Mouse (Mus musculus): Measurements from ENCODE around the gene Rcor2. TPM values are rescaled to one million over a fixed set of nuclear protein-coding genes. Genes with fewer than 3 reads are reported as not detected.

The Rcor2 gene
- total RNA-seq, 2 experiments from 2014 or later = 12.9 to 26.0 TPM

DNA sequence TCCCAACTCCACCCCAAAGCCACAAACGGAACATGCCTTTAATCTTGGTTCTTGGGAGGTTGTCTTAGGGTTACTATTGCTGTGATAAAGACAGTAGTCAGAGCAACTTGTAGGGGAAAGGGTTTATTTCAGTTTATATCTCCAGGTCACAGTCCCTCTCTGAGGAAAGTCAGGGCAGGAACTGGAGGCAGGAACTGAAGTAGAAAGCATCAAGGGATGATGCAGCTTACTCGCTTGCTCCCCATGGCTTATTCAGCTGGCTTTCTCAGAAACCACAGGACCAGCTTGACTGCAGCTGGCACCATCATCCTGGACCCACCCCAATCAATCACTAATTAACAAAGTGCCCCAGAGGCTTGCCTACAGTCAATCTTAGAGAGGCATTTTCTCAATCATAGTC lies 46.5 kb downstream of the Rcor2 start:
- intact Hi-C loops (cut with DNase I) = no loop called here
- DNase-seq = no peak

DNA sequence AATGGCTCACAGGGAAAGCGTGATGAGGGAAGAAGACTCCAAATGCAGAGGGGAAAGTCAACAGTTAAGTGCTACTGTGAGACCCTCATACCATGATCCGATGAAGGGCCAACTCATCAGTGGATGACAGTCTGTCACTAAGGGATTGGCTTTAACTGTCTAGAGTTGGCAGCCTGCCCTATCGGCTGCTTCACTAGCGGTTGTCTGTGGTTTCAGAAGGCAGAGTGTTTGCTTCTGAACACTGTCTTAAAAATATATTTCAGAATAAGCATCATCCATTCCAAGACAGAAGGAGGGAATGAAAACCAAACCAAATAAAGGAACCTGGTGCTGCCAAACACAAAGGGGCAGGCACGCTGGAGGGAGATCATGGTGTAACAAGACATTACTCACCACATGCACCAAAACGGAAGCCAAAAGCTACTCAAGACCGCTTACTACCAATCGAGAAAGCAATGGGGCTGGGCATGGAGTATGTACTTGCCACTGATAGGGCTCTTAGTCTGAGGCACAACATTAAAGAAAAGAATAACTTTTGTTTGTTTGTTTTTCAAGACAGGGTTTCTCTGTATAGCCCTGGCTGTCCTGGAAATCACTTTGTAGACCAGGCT lies 48.0 kb downstream of the Rcor2 start:
- intact Hi-C loops (cut with DNase I) = no loop called here
- DNase-seq = no peak

- intact Hi-C loops (cut with DNase I) = no loop called here
- DNase-seq = no peak
These were observed 48.5 kb downstream of the Rcor2 start for GRCm38 (mm10) chr19:7315587-7315984.

- DNase-seq = no peak
- intact Hi-C loops (cut with DNase I) = no loop called here
These were observed 49.7 kb downstream of the Rcor2 start for GRCm38 (mm10) chr19:7316822-7317221.

- intact Hi-C loops (cut with DNase I) = no loop called here
- no peak for DNase-seq
These were observed 50.6 kb downstream of the Rcor2 start for GRCm38 (mm10) chr19:7317716-7318115.

DNA sequence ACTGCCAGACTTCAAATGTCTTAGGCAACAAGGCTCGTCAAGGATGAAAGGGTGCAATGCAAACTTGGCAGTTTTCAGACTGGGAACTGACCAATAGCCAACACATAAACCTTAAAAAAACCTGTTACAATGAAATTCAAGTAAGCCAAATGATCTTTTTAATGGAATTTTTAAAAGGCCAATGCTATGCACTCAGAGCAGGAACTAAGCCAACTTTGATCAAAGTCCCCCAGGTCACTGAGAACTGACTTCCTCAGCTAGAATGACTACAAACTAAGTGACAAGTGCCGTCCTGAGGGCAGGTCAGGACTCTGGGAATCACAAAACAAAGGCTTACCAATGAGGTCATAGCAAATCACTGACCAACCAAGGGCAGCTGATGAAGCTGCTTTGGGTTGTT lies 53.1 kb downstream of the Rcor2 start:
- intact Hi-C loops (cut with DNase I) = no loop called here
- DNase-seq = no peak

- no peak for DNase-seq
- intact Hi-C loops (cut with DNase I) = no loop called here
These were observed 54.3 kb downstream of the Rcor2 start for GRCm38 (mm10) chr19:7321391-7321790.

Other genes starting within 250 kb of the Rcor2 start
- 1 to 10 TPM; 5.2 to 6.6 TPM for gene Fermt3, start 247.9 kb upstream of the Rcor2 start, total RNA-seq (2021)
- 100 to 1,000 TPM; 104 to 117 TPM for gene Stip1, start 227.4 kb upstream of the Rcor2 start, total RNA-seq (2021)
- 100 to 1,000 TPM; 168 to 172 TPM for gene Macrod1, start 210.5 kb upstream of the Rcor2 start, total RNA-seq (2021)
- 1 to 10 TPM; 1.2 to 1.3 TPM for gene Flrt1, start 161.6 kb upstream of the Rcor2 start, total RNA-seq (2021)
- gene Otub1, start 61.0 kb upstream of the Rcor2 start, total RNA-seq (2021) = 100 to 1,000 TPM; 102 to 104 TPM
- gene Cox8a, start 49.7 kb upstream of the Rcor2 start, total RNA-seq (2021) = 100 to 1,000 TPM; 661 to 717 TPM
- 10 to 100 TPM; 25.5 to 28.7 TPM for gene Naa40, start 26.1 kb upstream of the Rcor2 start, total RNA-seq (2021)
- 10 to 100 TPM; 51.7 to 54.3 TPM for gene Mark2, start 74.5 kb downstream of the Rcor2 start, total RNA-seq (2021)
- 10 to 100 TPM; 27.2 to 28.5 TPM for gene Spindoc, start 115.7 kb downstream of the Rcor2 start, total RNA-seq (2021)
- 10 to 100 TPM; 25.1 to 32.8 TPM for gene 2700081O15Rik, start 150.3 kb downstream of the Rcor2 start, total RNA-seq (2021)
- gene Rtn3, start 216.0 kb downstream of the Rcor2 start, total RNA-seq (2021) = 100 to 1,000 TPM in 1 of 2 experiments, 10 to 100 TPM in 1; 99.1 to 107 TPM
- 10 to 100 TPM; 33.4 to 34.8 TPM for gene Atl3, start 226.7 kb downstream of the Rcor2 start, total RNA-seq (2021)